Mouse (Mus musculus) forebrain, embryonic 13.5 days (tissue): ENCODE measurements around the gene Fhl2. TPM values are rescaled to one million over a fixed set of nuclear protein-coding genes. Genes with fewer than 3 reads are reported as not detected.
A peak's percentile ranks its signal among the peaks of the same experiment; 100 is the strongest.

ENCODE experiments used
- ATAC-seq: fragments of 200-750 bp; cut with Nextera tagmentation; 2 replicates; pipeline ENCODE4 v1.8.0; 2017
- H3K27ac ChIP-seq: fragments of 300-500 bp; sonication (generic); 2 replicates; pipeline ENCODE4 v1.5.1; 2015; ENCODE audit warnings: inconsistent platforms, mild to moderate bottlenecking, moderate library complexity
- H3K27me3 ChIP-seq: fragments of 300-500 bp; sonication (generic); 2 replicates; pipeline ENCODE4 v1.6.1; 2015; ENCODE audit warnings: mild to moderate bottlenecking, inconsistent platforms
- H3K36me3 ChIP-seq: fragments of 300-500 bp; sonication (generic); 2 replicates; pipeline ENCODE4 v1.6.1; 2015; ENCODE audit warnings: mild to moderate bottlenecking, inconsistent platforms; ENCODE audit not compliant: poor library complexity, severe bottlenecking
- H3K4me1 ChIP-seq: fragments of 300-500 bp; sonication (generic); 2 replicates; pipeline ENCODE4 v1.6.1; 2015; ENCODE audit warnings: inconsistent platforms
- H3K4me2 ChIP-seq: fragments of 300-500 bp; sonication (generic); 2 replicates; pipeline ENCODE4 v1.6.1; 2015; ENCODE audit warnings: inconsistent platforms, mild to moderate bottlenecking, moderate library complexity
- H3K4me3 ChIP-seq: fragments of 300-500 bp; sonication (generic); 2 replicates; pipeline ENCODE4 v1.5.1; 2015; ENCODE audit warnings: mild to moderate bottlenecking, inconsistent platforms
- H3K9ac ChIP-seq: fragments of 300-500 bp; sonication (generic); 2 replicates; pipeline ENCODE4 v1.6.1; 2015; ENCODE audit warnings: mild to moderate bottlenecking, inconsistent platforms
- H3K9me3 ChIP-seq: fragments of 300-500 bp; sonication (generic); replicated peaks from 2 replicates; pipeline ENCODE4 v1.6.1; 2016; ENCODE audit warnings: inconsistent platforms
- WGBS: fragments of 180-500 bp; shearing (Covaris S2); methylation state at CpG from one replicate; pipeline ENCODE4 v1.1.7; 2015; 5-methylcytosine and 5-hydroxymethylcytosine counted together
- polyA plus RNA-seq: library from polyadenylated mRNA; unstranded; fragments of >200 nt; fragmentation: Nextera tagmentation; extraction: Ambion mirVana; gene quantifications from 2 replicates; pipeline ENCODE4 v1.2.1, GENCODE M21; 2015

Gene Fhl2
- polyA plus RNA-seq, 1 experiment from 2014 or later: 6.2 TPM

DNA sequence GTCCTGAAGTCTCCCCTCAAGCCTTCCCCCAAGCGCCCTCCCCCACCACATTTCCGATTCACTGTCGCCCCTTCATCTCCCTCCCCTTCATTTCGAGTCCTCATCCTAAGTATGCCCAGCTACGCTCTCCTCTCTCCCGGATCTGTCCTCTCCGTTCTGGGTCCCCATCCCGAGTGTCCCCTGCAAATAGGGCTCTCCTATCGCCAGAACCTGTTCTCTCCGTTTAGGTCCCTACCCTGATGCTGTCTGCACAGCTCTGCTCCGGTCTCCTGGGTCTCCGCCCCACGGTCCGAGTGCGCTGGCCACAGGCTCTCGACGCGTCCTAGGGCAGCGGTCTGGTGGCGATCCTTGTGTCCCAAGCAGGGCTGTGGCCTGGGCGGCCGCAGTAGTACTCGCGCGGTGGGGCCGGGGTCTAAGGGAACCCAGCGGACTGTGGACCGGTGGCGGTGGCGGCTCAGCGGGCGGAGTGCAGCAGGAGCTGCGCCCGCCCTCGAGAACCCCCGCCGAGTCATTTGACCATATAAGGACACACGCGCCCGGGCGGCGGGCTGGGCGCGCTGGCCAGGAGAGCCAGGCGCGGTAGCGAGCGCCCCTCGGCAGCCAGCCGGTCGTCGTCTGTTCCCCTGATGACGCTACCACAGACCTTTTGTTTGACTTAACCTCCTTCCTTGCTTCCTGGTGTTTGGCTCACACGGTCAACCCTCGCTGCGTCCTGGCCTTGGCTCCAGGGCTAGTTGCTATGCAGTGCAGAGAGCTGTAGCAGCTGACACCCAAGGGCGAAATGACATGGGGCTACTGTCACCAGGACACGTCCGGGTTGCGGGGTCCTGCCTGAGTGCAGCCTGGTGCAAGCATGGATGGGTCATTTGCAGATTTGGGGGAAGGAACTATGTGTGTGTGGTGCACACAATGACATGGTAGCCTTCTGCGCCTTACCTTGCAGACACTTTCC, 33.0 kb downstream of the Fhl2 start:
- Histone ChIP-seq H3K27ac (no peak overlapping the region), H3K4me1 (0 out of 2 replicates have a peak, but pooled peaks cover 4% of the 10 kb centered on the region), H3K36me3 (no peaks in the 10 kb centered on the region), H3K9me3 (no peaks in the 10 kb centered on the region), H3K4me3 (peak overlapping the region; percentile 61), H3K9ac (peak overlapping the region; percentile 77), H3K27me3 (peaks cover 12% of the 10 kb centered on the region; the same call in 1 of the 2 replicates), H3K4me2 (peak overlapping the region; percentile 92)
- WGBS: 6% methylated on average over 61 of the region's 61 CpGs
- peak; percentile 87 for ATAC-seq

DNA sequence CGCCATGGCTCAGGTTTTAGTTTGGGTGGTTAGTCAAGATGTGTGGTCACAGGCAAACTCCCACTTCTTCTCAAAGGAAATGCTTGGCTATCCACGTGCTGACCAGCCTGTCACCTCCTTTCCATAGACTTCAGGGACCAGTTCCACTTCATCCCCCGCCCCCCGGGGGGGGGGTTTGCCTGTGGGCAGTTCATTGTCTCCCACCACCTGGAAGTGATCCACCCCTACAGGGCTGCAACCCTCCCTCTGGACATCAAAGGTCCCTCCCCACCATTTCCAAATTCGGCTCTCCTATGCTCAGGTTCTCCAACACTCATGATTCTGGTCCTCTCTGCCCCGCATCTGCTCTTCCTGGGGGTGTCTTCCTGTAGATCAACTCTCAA, 33.7 kb downstream of the Fhl2 start:
- 3% methylated on average over 5 of the region's 6 CpGs for WGBS
- Histone ChIP-seq H3K4me3 (peak overlapping the region; percentile 61), H3K27me3 (peaks cover 12% of the 10 kb centered on the region; the same call in 1 of the 2 replicates), H3K9ac (peak overlapping the region; percentile 77), H3K4me1 (0 out of 2 replicates have a peak, but pooled peaks cover 4% of the 10 kb centered on the region), H3K4me2 (peak overlapping the region; percentile 92), H3K36me3 (no peaks in the 10 kb centered on the region), H3K27ac (no peak overlapping the region), H3K9me3 (no peaks in the 10 kb centered on the region)
- peak; percentile 34 for ATAC-seq

DNA sequence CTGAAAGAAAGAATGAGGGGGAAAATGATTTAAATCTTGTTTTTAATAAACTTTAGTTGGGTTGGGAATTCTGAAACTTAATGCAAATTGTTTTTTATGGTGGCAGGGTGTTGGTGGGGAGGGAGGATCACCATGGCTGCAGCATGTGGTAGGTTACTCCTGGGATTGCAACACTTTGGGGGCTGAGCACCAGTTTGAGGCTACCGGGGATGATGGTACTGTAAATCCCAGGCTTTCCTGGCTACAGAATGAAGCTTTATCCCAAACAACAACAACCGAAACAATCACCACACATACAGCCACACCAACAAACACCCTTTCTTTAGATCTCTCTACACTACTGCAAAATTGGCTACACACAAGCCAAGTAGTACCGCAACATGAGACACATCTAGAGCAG, 34.4 kb downstream of the Fhl2 start:
- peaks cover 12% of the 10 kb centered on the region; the same call in 1 of the 2 replicates for H3K27me3 ChIP-seq
- H3K4me2 ChIP-seq: no peak overlapping the region
- no peak overlapping the region for H3K9ac ChIP-seq
- H3K4me3 ChIP-seq: no peak overlapping the region
- no peak for ATAC-seq
- 0 out of 2 replicates have a peak, but pooled peaks cover 4% of the 10 kb centered on the region for H3K4me1 ChIP-seq
- no peaks in the 10 kb centered on the region for H3K36me3 ChIP-seq
- 92% methylated on average over 3 of the region's 3 CpGs for WGBS
- no peak overlapping the region for H3K27ac ChIP-seq
- no peaks in the 10 kb centered on the region for H3K9me3 ChIP-seq

DNA sequence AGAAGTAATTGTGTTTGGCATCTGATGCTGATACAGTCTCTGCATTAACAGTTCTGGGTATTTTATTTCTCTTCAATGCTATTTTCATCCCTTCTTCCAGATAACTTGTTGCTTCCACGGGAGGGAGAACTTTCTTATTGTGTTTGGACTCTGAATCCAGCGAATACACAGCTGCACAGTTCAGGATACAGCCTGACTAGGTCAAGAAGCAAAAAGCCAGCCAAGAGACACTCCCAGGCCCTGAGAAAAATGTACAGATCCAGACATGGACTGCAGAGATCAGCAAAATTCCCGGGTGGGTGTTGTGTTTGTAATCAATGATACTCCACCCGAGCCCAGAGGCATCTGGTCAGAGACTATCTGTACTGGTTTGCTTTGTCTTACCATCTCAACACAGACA, 37.4 kb downstream of the Fhl2 start:
- 81% methylated on average over 4 of the region's 4 CpGs for WGBS
- Histone ChIP-seq H3K9me3 (no peaks in the 10 kb centered on the region), H3K36me3 (no peaks in the 10 kb centered on the region), H3K9ac (no peak overlapping the region), H3K27ac (no peak overlapping the region), H3K4me1 (0 out of 2 replicates have a peak, but pooled peaks cover 4% of the 10 kb centered on the region), H3K27me3 (peaks cover 8% of the 10 kb centered on the region; the same call in 1 of the 2 replicates), H3K4me2 (no peak overlapping the region), H3K4me3 (no peak overlapping the region)
- no peak for ATAC-seq

DNA sequence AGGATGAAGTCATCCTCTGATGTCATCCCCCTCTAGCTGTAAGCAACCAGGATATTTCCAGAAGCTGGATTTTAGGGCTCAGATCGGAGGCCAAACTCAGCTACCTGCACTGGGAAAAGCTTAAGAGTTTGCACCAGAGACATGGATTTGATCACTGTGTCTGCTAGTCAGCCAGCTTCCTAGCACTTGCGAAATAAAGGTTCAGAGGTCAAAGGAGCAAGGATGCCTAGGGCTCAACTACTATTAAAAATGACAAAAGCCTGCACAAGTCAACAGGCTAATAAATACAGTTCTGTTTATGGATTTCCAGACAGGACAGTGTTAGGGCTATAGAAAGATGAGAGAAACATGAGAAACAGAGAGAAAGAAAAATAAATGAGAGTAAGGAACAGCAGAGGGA, 38.9 kb downstream of the Fhl2 start:
- H3K27ac ChIP-seq: no peak overlapping the region
- 93% methylated on average over 2 of the region's 2 CpGs for WGBS
- no peak for ATAC-seq
- no peaks in the 10 kb centered on the region for H3K4me1 ChIP-seq
- H3K36me3 ChIP-seq: no peaks in the 10 kb centered on the region
- H3K4me2 ChIP-seq: no peak overlapping the region
- H3K27me3 ChIP-seq: 0 out of 2 replicates have a peak, but pooled peaks cover 4% of the 10 kb centered on the region
- H3K9me3 ChIP-seq: no peaks in the 10 kb centered on the region
- no peak overlapping the region for H3K9ac ChIP-seq
- no peak overlapping the region for H3K4me3 ChIP-seq

DNA sequence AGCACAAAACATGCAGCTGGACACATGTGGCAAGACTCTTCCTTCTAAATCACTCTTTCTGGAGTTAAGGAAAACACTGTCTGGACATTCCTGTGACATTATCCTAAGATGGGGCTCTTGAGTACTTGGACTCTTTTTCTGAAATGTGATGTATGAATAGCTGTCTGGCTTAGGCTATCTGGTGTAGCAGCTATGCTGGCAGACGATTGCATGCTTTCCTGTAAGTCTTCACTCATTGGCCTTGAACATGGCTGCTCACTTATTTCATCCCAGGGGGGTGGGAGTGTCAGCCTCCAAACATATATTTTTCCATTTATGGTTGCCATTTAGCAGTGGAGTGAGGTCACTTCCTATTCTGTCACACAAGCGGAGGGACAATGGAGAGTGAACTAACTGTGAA, 42.3 kb downstream of the Fhl2 start:
- no peaks in the 10 kb centered on the region for H3K4me1 ChIP-seq
- no peak for ATAC-seq
- no peak overlapping the region for H3K4me3 ChIP-seq
- H3K27me3 ChIP-seq: no peaks in the 10 kb centered on the region
- 82% methylated on average over 2 of the region's 2 CpGs for WGBS
- no peaks in the 10 kb centered on the region for H3K9me3 ChIP-seq
- H3K27ac ChIP-seq: no peak overlapping the region
- H3K36me3 ChIP-seq: no peaks in the 10 kb centered on the region
- no peak overlapping the region for H3K4me2 ChIP-seq
- no peak overlapping the region for H3K9ac ChIP-seq

DNA sequence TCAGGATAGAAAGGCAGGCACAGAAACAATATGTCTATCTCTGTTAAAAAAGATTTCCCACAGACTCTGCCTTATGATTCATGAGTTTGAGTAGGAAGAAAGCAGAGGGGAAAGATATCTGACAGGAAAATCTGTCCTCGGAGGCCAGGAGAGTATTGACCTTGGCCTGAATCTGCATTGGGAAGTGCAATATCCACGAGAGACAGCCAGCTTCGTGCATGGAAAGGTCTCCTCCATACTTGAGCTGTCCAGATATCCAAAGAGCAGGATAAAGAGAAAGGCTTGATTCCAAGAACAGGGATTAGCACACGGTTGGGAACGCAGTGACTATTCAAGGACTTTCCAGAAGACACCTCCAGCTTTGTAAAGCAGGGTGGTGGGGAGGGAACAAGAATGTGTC, 43.2 kb downstream of the Fhl2 start:
- no peaks in the 10 kb centered on the region for H3K9me3 ChIP-seq
- no peak for ATAC-seq
- no peaks in the 10 kb centered on the region for H3K27me3 ChIP-seq
- H3K27ac ChIP-seq: no peak overlapping the region
- WGBS: 81% methylated on average over 5 of the region's 5 CpGs
- H3K36me3 ChIP-seq: no peaks in the 10 kb centered on the region
- no peak overlapping the region for H3K4me3 ChIP-seq
- no peak overlapping the region for H3K4me2 ChIP-seq
- H3K9ac ChIP-seq: no peak overlapping the region
- no peaks in the 10 kb centered on the region for H3K4me1 ChIP-seq

DNA sequence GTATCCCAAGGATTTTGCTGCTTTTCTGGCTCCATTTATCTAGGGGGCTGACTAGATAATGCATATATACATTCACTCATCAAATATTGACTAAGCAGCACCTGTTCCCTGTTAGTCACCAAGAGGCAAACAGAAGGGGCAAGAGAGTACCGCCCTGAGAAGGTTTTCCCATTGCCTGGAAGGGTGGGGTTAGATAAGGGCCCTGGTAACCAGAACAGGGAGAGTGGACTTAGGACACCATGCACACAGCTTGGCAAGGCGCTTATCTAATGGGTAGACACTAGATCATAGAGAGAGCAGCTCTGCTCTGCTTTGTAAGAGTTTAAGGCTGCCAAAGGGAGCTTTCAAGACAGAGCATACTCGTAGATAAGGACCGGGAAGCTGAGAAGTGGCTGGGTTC, 44.2 kb downstream of the Fhl2 start:
- Histone ChIP-seq H3K4me3 (no peak overlapping the region), H3K4me2 (no peak overlapping the region), H3K9ac (no peak overlapping the region), H3K27me3 (no peaks in the 10 kb centered on the region), H3K9me3 (no peaks in the 10 kb centered on the region), H3K36me3 (no peaks in the 10 kb centered on the region), H3K27ac (no peak overlapping the region), H3K4me1 (no peaks in the 10 kb centered on the region)
- ATAC-seq: no peak
- WGBS: 92% methylated on average over 4 of the region's 4 CpGs

DNA sequence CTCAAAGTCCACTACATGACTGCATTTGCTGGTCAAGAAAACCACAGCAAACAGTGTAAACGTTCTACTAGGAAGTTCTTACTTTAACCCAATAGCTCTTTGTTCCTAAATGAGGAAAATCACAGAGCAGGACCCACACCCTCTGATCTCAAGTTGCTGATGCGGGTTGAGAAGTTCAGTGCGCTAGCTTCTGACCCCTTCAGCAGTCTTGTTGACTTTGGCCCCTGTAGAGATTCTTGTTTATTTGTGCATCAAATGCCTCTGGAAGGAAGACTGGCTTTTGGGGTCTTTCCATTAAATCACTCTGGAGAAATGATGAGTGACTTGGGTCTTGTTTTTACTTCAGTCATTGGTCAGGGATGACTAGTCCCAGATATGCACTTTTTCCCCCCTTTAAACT, 46.6 kb downstream of the Fhl2 start:
- H3K4me2 ChIP-seq: no peak overlapping the region
- no peak for ATAC-seq
- no peak overlapping the region for H3K9ac ChIP-seq
- H3K4me3 ChIP-seq: no peak overlapping the region
- H3K36me3 ChIP-seq: no peaks in the 10 kb centered on the region
- no peak overlapping the region for H3K27ac ChIP-seq
- 85% methylated on average over 3 of the region's 3 CpGs for WGBS
- H3K27me3 ChIP-seq: no peaks in the 10 kb centered on the region
- H3K9me3 ChIP-seq: no peaks in the 10 kb centered on the region
- H3K4me1 ChIP-seq: no peaks in the 10 kb centered on the region

DNA sequence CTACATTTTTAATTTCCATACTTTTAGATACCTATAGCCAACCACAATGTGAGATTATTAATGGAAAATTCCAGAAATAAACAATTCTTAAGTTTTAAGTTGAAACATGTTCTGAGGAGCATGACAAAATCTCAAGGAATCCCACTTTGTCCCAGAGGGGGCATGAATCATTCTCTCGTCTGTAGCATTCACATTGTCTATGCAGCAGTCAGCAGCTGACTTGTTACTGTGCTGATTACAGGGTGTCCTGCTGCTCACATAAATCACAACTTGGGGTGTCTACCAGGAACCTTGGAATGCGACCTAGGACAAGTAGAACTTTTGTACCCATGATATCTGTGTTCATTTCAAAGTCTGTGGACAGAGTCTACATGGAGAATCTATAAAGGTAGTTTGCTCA, 49.3 kb downstream of the Fhl2 start:
- Histone ChIP-seq H3K4me2 (no peak overlapping the region), H3K4me1 (peaks cover 4% of the 10 kb centered on the region), H3K9me3 (no peaks in the 10 kb centered on the region), H3K27me3 (no peaks in the 10 kb centered on the region), H3K4me3 (no peak overlapping the region), H3K9ac (no peak overlapping the region), H3K27ac (no peak overlapping the region), H3K36me3 (no peaks in the 10 kb centered on the region)
- WGBS: 73% methylated on average over 2 of the region's 2 CpGs
- no peak for ATAC-seq

DNA sequence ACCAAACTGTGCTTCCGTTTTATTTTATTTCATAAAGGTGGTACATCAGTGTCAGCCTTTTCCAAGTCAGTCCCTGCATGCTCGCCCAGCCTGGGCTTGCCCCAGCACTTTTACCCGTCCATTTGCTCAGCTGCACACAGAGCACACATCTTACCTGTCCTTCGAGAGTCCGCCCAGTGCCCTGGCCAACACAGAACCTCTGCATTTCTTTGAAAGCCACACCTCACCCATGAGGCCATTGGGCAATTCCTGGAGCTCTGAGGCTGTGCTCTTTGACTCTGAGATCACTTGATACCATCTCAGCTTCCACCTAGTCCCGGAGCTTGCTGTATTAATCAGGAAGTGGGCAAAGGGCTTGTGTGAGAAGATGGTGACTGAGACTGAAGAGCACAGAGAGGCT, 51.4 kb downstream of the Fhl2 start:
- 94% methylated on average over 6 of the region's 6 CpGs for WGBS
- Histone ChIP-seq H3K4me3 (no peak overlapping the region), H3K9me3 (no peaks in the 10 kb centered on the region), H3K27ac (no peak overlapping the region), H3K27me3 (no peaks in the 10 kb centered on the region), H3K4me2 (no peak overlapping the region), H3K9ac (no peak overlapping the region), H3K36me3 (no peaks in the 10 kb centered on the region), H3K4me1 (peaks cover 4% of the 10 kb centered on the region)
- no peak for ATAC-seq

DNA sequence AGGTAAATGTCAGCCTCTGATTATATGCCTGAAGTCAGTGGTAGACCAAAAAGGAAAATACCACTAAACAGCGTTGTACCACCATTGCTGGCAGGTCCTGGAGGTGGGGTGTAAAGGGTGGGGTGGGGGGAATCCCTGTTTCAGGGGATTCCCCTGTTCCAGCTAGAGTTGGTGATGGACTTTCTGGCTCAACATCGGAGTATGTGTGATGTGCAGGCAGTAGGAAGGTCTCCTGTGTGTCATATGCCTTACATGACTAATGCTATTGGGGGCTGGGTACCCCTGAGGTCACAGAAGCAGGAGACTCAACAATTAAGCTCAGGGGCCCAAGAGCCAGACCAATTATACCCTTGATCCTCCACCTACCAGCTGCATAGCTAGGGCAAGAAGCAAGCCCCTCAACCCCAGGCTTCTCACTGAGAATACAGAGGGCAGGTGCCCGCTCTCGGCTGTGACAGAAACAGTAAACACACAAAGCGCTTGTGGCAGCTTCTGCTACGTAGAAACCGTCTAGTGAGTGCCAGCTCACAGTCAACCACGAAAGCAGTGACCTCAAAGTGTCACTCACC, 52.4 kb downstream of the Fhl2 start:
- no peak for ATAC-seq
- no peak overlapping the region for H3K4me3 ChIP-seq
- H3K4me2 ChIP-seq: no peak overlapping the region
- WGBS: 88% methylated on average over 8 of the region's 8 CpGs
- H3K4me1 ChIP-seq: peaks cover 4% of the 10 kb centered on the region
- H3K27me3 ChIP-seq: no peaks in the 10 kb centered on the region
- no peaks in the 10 kb centered on the region for H3K36me3 ChIP-seq
- H3K27ac ChIP-seq: no peak overlapping the region
- H3K9ac ChIP-seq: no peak overlapping the region
- no peaks in the 10 kb centered on the region for H3K9me3 ChIP-seq
